Mouse (Mus musculus) bone marrow macrophage, adult 2 months (primary cell): Measurements from ENCODE around the gene Itga7. TPM values are rescaled to one million over a fixed set of nuclear protein-coding genes. Genes with fewer than 3 reads are reported as not detected.

Experiments used
- H3K27ac ChIP-seq: 2 replicates; pipeline ENCODE4 v1.5.1; 2012; ENCODE audit warnings: low read depth, low read length; ENCODE audit not compliant: insufficient read depth
- H3K4me1 ChIP-seq: 2 replicates; pipeline ENCODE4 v1.6.1; 2012; ENCODE audit warnings: low read length; ENCODE audit not compliant: control insufficient read depth, insufficient read depth
- H3K4me3 ChIP-seq: 2 replicates; pipeline ENCODE4 v1.5.1; 2012; ENCODE audit warnings: mild to moderate bottlenecking, low read length, moderate library complexity; ENCODE audit not compliant: insufficient read depth
- CTCF ChIP-seq: IDR thresholded peaks from 2 replicates; pipeline ENCODE4 v1.5.1; 2012; ENCODE audit warnings: low read depth, mild to moderate bottlenecking, low read length, moderate library complexity
- POLR2A ChIP-seq: IDR thresholded peaks from 2 replicates; pipeline ENCODE4 v1.6.1; 2012; ENCODE audit warnings: mild to moderate bottlenecking, low read depth, low read length, borderline replicate concordance
- polyA plus RNA-seq: library from polyadenylated mRNA; stranded (reverse); fragments of >200 nt; gene quantifications from 2 replicates; pipeline ENCODE4 v1.2.4, GENCODE M21; 2012; ENCODE audit not compliant: missing spikeins, insufficient read depth, insufficient read length

Itga7 gene
- polyA plus RNA-seq, 1 experiment = 0.17 TPM

- H3K27ac ChIP-seq = no peak overlapping the region
- TF ChIP-seq CTCF (no peak), POLR2A (no peak)
- peaks cover 17% of the 10 kb centered on the region for H3K4me1 ChIP-seq
- H3K4me3 ChIP-seq = no peak overlapping the region
These were observed 12.4 kb upstream of the Itga7 start for GRCm38 (mm10) chr10:128921251-128921650.

GRCm38 (mm10) chr10:128921883-128922821 lies 11.5 kb upstream of the Itga7 start:
- peaks cover 17% of the 10 kb centered on the region for H3K4me1 ChIP-seq
- H3K27ac ChIP-seq = peak overlapping the region; percentile 8; the same call in 1 of the 2 replicates
- H3K4me3 ChIP-seq = peak overlapping the region; percentile 51
- TF ChIP-seq POLR2A (no peak), CTCF (no peak)

- peak within 1 kb of the TSS; percentile 88 for H3K4me3 ChIP-seq
- H3K27ac ChIP-seq = peak within 1 kb of the TSS; percentile 96
- H3K4me1 ChIP-seq = peaks cover 17% of the 10 kb centered on the region
- TF ChIP-seq CTCF (no peak), POLR2A (no peak)
These were observed 10.9 kb upstream of the Itga7 start, which contains the start of gene Rdh5 for GRCm38 (mm10) chr10:128922822-128923012. TSS of gene Rdh5 (minus strand) at chr10:128922888.

GRCm38 (mm10) chr10:128923013-128923691 lies 10.5 kb upstream of the Itga7 start:
- Histone ChIP-seq H3K27ac (peak overlapping the region; percentile 96), H3K4me3 (peak overlapping the region; percentile 88), H3K4me1 (peaks cover 17% of the 10 kb centered on the region)
- TF ChIP-seq CTCF (peak; percentile 22; the same call in 1 of the 2 replicates), POLR2A (peak; percentile 3; the same call in 1 of the 2 replicates)

GRCm38 (mm10) chr10:128923935-128924334 lies 9.7 kb upstream of the Itga7 start, which contains the start of gene Bloc1s1:
TSS of gene Bloc1s1 (minus strand) at chr10:128924035.
- Histone ChIP-seq H3K27ac (peak within 1 kb of the TSS; percentile 96), H3K4me3 (peak within 1 kb of the TSS; percentile 88), H3K4me1 (peaks cover 16% of the 10 kb centered on the region)
- TF ChIP-seq POLR2A = no peak
- TF ChIP-seq CTCF = no peak

GRCm38 (mm10) chr10:128928356-128928755 lies 5.3 kb upstream of the Itga7 start:
- H3K4me1 ChIP-seq = peaks cover 13% of the 10 kb centered on the region
- TF ChIP-seq CTCF (no peak), POLR2A (no peak)

GRCm38 (mm10) chr10:128929638-128930378 lies 3.8 kb upstream of the Itga7 start:
- TF ChIP-seq CTCF = no peak
- TF ChIP-seq POLR2A = no peak
- H3K4me1 ChIP-seq = peaks cover 12% of the 10 kb centered on the region
- no peak overlapping the region for H3K27ac ChIP-seq
- no peak overlapping the region for H3K4me3 ChIP-seq

More at GRCm38 (mm10) chr10:128928356-128928755, 5.3 kb upstream of the Itga7 start:
- H3K27ac ChIP-seq = no peak overlapping the region
- H3K4me3 ChIP-seq = no peak overlapping the region

- H3K27ac ChIP-seq = no peak overlapping the region
- peaks cover 12% of the 10 kb centered on the region for H3K4me1 ChIP-seq
- H3K4me3 ChIP-seq = no peak overlapping the region
- TF ChIP-seq CTCF (no peak), POLR2A (no peak)
These were observed 2.2 kb upstream of the Itga7 start for GRCm38 (mm10) chr10:128931441-128931840.

GRCm38 (mm10) chr10:128933976-128934721 lies 531 bp downstream of the Itga7 start:
- TF ChIP-seq CTCF (no peak), POLR2A (no peak)
- H3K4me1 ChIP-seq = peaks cover 12% of the 10 kb centered on the region
- H3K27ac ChIP-seq = no peak overlapping the region
- peak overlapping the region; percentile 26 for H3K4me3 ChIP-seq
